Mouse (Mus musculus): Measurements from ENCODE around the gene Sf3a1.

GRCm38 (mm10) chr11:4160758-4161480 is 769 bp downstream of the Sf3a1 start:
- TF ChIP-seq CTCF (IDR thresholded peaks at IDR 0.05; ENCODE audit: insufficient read depth, low read depth, low read length): no peak
- TF ChIP-seq POLR2A (IDR thresholded peaks at IDR 0.05; ENCODE audit: insufficient read depth, low read depth, low read length): no peak

All from olfactory bulb, adult 2 months (tissue).